Mouse (Mus musculus) testis, postnatal 14 days (tissue): Measurements from ENCODE around the gene Sirt1.
"Not testable (repeated sequence)": the region's sequence is repeated elsewhere in the genome, so short reads cannot be mapped to it uniquely, and the experiment has no call there.

Source experiments
- DNase-seq: peaks from one replicate; pipeline ENCODE4 v3.0.0; 2021; ENCODE audit warnings: low spot score

Sirt1 gene

DNA sequence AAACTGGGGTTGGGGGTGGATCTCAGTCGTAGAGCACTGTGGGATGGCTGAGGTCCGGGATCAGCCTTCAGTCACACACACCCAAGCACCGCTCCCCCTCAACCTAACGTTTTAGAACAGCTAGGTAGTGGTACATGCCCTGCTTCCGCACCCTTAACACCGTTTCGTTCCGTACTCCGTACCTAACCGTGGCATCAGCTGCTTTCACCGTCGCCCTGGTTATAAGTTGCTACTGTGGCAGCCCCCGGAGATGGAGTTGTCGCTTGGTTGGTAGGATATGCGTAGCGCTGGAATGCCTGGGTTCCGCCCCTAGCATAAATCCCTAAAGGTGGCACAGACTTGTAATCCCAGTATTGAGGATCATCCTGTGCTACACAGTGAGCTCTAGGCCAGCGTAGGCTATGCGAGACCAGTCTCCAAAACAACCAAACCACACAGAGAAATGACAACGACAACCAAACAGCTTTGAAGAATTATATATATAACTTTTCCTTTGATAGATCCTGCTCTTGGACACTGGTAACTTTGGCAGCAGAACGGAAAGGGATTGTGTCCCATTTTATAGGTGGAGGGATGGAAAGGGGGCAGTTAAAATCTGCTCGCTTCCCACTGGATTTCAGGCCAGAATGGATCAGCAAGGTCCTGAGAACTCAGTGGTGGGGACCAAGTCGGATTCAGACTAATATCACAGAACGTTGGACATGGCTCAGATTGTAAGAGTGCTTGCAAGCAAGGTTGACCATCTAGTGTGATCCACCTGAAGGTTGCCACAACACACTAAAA lies at the start of gene Sirt1:
TSS of gene Sirt1 (minus strand) at position 207 of the 783 bp plus-strand sequence.
- DNase-seq: no peak

- peak; percentile 94 for DNase-seq
These were observed 48.3 kb upstream of the Sirt1 start, which contains the start of gene Ctnna3 for GRCm38 (mm10) chr10:63429785-63430305. Gene Ctnna3, plus strand, starts transcription at chr10:63430098.

- peak; percentile 95 for DNase-seq
These were observed 47.9 kb upstream of the Sirt1 start for GRCm38 (mm10) chr10:63429380-63429779.

DNA sequence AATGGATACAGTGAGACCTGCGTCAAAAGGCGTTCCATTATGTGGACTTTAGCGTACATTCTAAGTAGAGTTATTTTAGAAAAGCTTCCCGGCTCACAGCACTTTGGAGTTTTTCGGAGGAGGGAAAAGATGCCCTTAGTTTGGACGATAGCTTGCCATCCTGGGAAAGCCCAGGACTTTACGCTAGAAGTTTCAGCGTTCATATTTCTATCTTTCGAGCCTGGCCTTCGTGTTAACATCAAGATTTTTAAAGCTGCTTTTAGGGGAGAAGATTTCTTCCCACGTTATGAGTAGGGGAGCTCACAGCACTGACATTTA lies 47.5 kb upstream of the Sirt1 start:
- DNase-seq: no peak

DNA sequence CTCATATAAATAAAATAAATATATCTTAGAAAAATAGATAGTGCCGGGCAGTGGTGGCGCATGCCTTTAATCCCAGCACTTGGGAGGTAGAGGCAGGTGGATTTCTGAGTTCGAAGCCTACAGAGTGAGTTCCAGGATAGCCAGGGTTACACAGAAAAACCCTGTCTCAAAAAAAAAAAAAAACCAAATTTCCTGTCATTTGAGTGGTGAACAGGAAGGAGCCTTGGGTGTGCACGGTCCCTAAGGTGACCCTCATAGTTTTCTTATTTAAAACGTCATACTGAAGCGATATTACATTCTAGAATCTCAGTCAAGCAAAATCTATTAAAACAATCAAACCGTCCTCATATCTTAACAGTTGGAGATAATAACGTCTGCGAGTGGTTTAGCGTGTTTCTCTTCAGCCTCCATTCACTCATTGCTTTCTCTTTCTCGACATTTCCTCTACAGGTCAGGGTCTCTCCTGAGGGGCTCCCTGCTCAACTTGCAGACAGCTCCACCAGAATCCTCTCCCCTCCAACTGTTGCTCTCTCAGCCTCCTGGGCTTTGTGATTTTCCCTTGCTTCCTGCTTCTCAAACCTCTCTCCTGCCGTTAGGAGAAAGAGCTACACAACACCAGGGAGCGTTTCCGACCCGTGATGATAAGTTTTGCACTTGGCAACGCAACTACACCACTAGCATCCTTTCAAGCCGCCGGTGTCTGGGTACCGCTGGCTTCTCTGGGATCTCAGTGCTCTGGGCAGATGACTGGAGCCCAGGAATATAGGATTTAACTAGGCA lies 46.9 kb upstream of the Sirt1 start:
- no peak for DNase-seq

GRCm38 (mm10) chr10:63427146-63427545 lies 45.6 kb upstream of the Sirt1 start:
- DNase-seq: no peak

DNA sequence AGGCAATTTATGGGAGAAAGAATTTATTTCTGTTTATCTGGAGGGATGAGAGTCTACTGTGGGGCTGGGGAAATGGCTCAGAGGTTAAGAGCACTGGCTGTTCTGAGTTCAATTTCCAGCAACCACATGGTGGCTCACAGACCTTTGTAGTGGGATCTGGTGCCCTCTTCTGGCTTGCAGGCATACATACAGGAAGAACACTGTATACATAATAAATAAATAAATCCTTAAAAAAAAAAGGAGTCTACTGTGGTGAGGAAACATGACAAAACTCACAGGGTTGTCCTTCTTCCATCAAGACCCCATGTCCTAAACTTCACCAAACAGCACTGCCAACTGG lies 42.9 kb upstream of the Sirt1 start:
- DNase-seq: no peak

GRCm38 (mm10) chr10:63423591-63424474 lies 42.3 kb upstream of the Sirt1 start:
- no peak for DNase-seq

GRCm38 (mm10) chr10:63422736-63422992 lies 41.2 kb upstream of the Sirt1 start:
- no peak for DNase-seq

DNA sequence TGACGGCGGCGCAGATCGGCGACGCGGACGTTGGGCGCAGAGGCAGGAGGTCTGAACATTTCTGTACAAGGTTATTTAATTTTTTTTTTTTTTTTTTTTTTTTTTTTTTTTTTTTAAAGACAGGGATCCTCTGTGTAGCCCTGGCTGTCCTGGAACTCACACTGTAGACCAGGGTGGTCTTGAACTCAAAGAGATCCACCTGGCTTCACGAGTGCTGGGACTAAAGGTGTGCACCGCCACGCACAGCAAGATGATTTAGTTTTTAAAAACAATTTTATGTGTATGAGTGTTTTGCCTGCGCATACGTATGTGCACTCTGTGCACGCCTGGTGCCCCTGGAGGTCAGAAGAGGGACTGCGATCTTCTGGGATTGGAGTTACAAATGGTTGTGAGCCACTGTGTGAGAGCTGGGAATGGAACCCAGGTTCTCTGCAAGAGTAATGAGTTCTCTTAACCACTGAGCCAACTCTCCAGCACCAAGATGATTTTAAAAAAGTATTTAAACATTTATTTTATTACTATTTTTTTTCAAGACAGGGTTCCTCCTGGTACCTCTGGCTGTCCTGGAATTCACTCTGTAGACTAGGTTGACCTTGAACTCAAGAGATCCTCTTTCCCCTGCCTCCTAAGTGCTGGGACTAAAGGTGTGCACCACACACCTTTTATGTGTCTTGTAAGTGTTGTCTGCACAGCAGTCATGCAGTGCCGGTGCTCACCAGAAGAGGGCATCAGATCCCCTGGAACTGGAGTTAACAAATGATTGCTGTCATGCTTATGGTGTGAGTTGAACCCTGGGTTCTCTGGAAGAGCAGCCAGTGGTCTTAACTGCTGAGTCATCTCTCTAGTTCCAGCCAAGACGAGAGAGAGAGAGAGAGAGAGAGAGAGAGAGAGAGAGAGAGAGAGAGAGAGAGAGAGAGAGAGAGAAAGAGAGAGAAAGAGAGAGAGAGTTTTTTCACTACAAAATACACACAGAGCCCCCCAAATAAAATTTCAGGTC lies 40.5 kb upstream of the Sirt1 start, which contains the start of gene Gm7075:
TSS of gene Gm7075 (minus strand) at position 51 of the 997 bp plus-strand sequence.
- DNase-seq: peak; percentile 58

DNA sequence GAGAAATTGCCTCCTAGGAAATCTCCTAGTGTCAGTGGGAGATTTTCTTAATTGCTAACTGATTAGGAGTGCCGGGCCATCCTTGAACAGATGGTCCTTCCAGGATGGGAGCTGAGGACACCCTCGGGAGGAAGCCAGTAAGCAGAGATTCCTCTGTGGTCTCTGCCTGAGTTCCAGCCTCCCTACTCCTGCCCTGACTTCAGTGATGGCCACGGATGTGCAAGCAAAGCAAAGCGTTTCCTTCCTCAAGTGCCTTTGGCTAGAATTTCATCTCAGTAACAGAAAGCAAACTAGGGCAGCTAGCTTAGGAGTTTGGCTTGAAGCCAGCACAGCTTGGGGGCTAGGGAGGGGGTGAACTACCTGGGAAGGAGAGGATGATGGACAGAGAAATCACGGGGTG lies 35.6 kb upstream of the Sirt1 start:
- no peak for DNase-seq

DNA sequence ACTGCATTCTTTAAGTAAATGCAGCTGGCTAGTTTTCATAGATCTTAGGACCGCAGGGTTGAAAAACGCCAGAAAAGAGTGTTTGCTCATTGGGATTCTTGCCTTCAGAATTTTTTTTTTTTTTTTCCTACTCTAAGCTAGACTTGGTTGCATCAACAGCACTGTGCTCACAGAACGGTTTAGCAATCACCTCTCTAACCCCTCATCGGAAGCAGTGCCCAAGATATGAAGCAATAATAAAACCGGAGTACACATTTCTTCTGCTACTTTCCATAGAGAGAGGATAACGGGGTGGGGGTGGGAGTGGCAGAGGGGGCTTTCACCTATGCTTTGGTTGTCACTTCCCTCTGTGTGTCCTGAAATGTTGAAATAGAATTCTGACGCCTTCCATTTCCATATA lies 34.3 kb upstream of the Sirt1 start:
- DNase-seq: no peak

DNA sequence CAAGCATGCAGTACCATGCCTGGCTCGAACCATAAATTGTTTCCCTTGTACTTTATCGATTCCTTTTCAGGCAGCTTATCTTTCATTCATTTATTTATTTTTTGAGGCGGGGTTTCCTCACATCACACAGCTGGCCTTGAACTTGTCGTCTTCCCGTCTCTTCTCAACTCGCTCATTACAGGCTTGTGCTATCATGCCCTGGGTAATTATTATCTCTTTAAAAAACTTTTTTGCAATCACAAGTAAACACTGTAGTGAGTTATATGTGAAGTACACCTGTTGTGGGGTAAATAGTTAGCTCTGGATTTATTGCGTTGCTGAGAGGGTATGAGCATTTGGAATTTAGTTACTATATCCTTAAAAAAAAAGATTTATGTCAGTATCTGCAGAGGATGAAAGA lies 33.8 kb upstream of the Sirt1 start:
- DNase-seq: no peak

- no peak for DNase-seq
These were observed 31.3 kb upstream of the Sirt1 start for GRCm38 (mm10) chr10:63412756-63413155.

DNA sequence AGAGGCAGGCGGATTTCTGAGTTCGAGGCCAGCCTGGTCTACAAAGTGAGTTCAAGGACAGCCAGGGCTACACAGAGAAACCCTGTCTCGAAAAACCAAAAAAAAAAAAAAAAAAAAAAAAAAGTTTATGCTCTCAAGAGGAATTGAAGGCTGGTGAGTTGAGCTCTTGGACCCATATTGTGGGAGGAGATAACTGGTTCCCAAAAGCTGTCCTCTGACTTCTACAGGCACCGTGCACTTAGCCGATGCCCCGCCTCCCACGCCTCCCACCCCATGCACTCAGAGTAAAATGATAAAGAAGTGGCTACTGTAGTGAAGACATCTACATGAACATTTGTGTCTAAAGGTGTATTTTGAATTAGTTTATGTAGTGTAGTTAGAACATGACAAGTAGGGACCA lies 30.2 kb upstream of the Sirt1 start:
- not testable (repeated sequence) for DNase-seq

DNA sequence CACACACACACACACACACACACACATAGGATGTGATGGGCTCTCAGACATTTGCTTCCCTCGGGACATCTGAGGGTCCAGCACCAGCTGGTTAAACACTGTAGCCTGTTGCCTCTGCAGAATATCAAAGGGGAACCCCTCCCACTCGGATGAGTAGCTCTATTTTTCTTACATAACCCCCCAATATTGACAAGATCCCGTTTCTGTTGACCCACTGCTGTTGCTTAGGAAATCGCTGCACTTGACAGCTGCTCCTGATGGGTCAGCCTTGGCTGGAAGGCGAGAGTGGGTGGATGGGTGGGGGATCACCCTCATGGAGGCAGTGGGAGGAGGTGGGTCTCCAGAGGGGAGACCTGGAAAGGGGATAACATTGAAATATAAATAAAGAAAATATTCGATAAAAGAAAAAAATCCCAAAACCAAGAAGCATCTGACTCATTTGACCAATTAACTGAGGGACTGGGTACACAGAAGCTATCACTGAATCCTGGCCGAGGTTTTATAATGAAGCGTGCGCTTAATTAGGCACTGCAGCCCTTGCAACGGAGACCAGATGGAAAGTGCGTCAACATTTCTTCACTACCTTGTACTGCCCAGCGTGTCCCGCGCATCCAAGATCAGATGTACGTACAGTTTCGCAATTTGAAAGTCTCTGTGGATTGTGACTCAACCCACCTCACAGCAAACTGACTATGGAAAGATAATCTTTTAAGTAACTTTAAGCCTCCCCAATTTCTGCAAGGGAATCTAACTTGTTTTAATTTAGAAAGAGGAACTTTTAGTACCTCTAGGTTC lies 28.9 kb upstream of the Sirt1 start:
- DNase-seq: no peak

DNA sequence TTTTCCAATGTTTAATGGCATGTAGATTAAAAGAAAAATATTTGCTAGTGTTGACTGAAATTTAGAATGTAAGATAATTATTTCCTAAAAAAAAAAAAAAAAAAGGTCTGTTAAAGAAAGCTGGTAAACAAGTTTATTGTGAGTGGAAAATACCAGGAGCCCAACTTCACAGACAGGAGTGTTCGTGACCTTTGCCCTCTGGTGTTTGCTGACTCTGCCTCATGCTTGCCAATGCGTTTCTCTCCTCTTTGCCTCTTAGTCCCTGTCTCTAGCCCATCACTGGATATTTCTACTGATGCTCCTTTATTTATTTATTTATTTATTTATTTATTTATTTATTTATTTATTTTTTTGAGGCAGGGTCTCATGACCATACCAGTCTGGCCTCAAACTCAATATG lies 22.1 kb upstream of the Sirt1 start:
- DNase-seq: no peak

GRCm38 (mm10) chr10:63402731-63403504 lies 21.4 kb upstream of the Sirt1 start:
- DNase-seq: no peak

- DNase-seq: no peak
These were observed 15.5 kb upstream of the Sirt1 start for GRCm38 (mm10) chr10:63396963-63397362.

- no peak for DNase-seq
These were observed 7.4 kb upstream of the Sirt1 start for GRCm38 (mm10) chr10:63388948-63389347.
